Mouse (Mus musculus): ENCODE data around the gene Arid4b. TPM values are rescaled to one million over a fixed set of nuclear protein-coding genes. Genes with fewer than 3 reads are reported as not detected.
"Not testable (repeated sequence)": the region's sequence is repeated elsewhere in the genome, so short reads cannot be mapped to it uniquely, and the experiment has no call there.

Gene Arid4b
- total RNA-seq, 1 experiment, result 26.5 TPM

DNA sequence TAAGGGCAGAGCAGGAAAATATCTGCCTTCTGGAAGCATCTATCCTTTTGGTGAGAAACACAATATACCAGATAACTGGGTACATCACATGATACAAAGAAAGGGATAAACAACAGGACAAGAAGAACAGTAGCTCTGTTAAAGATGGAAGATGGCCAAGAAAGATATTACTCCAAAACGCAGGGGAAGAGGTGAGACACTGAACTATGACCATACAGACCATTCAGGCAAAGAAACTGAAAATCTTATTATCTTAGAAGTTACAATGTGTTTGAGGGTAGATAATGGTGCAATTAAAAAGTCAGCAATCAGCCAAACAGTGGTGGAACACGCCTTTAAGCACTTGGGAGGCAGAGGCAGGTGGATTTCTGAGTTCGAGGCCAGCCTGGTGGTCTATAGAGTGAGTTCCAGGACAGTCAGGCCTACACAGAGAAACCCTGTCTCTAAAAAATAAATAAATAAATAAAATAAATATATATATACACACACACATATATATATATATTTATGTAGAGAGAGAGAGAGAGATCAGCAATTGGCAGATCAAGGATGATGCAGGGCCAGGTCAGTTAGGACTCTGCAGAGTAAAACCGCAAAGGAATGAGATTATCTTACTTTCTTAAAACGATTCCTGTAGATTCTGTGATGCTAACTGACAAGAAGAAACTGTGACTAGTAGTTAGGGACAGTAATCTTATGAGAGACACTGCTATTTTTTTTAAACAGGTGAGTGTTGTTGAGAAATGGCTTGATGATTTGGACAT, 29.5 kb upstream of the Arid4b start:
- Histone ChIP-seq H3K36me3 (ENCODE audit: control insufficient read depth, insufficient read depth, low read length, poor library complexity, severe bottlenecking) (no peaks in the 10 kb centered on the region; the same call in none of the 2 replicates), H3K4me1 (ENCODE audit: control insufficient read depth in 2 of 2, insufficient read depth in 2 of 2, low read length in 2 of 2, poor library complexity in 1 of 2) (0 out of 4 replicates have a peak, but pooled peaks cover 0 to 4% of the 10 kb centered on the region in 2 experiments), H3K27ac (ENCODE audit: insufficient read depth, low read depth, low read length, poor library complexity, severe bottlenecking) (peak overlapping the region; percentile 40; the same call in 1 of the 2 replicates), H3K4me3 (ENCODE audit: insufficient read depth in 1 of 2, low read depth in 1 of 2, low read length in 2 of 2, poor library complexity in 1 of 2, severe bottlenecking in 1 of 2) (no peak overlapping the region), H3K9ac (ENCODE audit: insufficient read depth, low read depth, low read length, poor library complexity, severe bottlenecking) (no peak overlapping the region), H3K9me3 (ENCODE audit: control insufficient read depth, insufficient read depth, low read depth, low read length) (no peaks in the 10 kb centered on the region)
- no peak for TF ChIP-seq MAFK (IDR thresholded peaks at IDR 0.05; ENCODE audit: insufficient read depth, low read depth, low read length)
- no peak for TF ChIP-seq ZC3H11A (IDR thresholded peaks at IDR 0.05; ENCODE audit: borderline replicate concordance, low read depth, low read length)
- no peak for TF ChIP-seq CHD2 (IDR thresholded peaks at IDR 0.05; ENCODE audit: low read depth, low read length)
- no peak for TF ChIP-seq HCFC1 (IDR thresholded peaks at IDR 0.05; ENCODE audit: borderline replicate concordance, insufficient read depth, low read length)
- TF ChIP-seq ZNF384 (IDR thresholded peaks at IDR 0.05; ENCODE audit: low read depth, low read length), result no peak
- no peak for DNase-seq (ENCODE audit: low read depth, low spot score)
- in situ Hi-C loops (cut with MboI; ENCODE audit: low sequenced_read_pairs in 2 of 2, unreplicated experiment in 2 of 2), result no loop called here

DNA sequence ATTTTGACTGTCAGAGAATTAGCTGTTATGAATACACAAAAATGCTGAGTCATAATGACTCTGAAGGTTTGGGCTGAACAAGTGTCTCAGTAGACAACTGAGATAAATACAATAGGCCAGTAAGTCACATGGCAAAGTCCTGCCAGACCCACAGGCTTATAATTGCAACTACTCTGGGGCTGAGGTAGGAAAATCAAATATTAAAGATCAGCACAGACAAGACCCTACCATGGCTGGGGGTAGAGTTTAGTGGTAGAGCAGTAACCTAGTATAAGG, 29.0 kb upstream of the Arid4b start:
- Histone ChIP-seq H3K4me3 (ENCODE audit: insufficient read depth in 1 of 2, low read depth in 1 of 2, low read length in 2 of 2, poor library complexity in 1 of 2, severe bottlenecking in 1 of 2) (no peak overlapping the region), H3K27ac (ENCODE audit: insufficient read depth, low read depth, low read length, poor library complexity, severe bottlenecking) (peak overlapping the region; percentile 40; the same call in 1 of the 2 replicates), H3K36me3 (ENCODE audit: control insufficient read depth, insufficient read depth, low read length, poor library complexity, severe bottlenecking) (no peaks in the 10 kb centered on the region; the same call in 1 of the 2 replicates), H3K9ac (ENCODE audit: insufficient read depth, low read depth, low read length, poor library complexity, severe bottlenecking) (no peak overlapping the region), H3K4me1 (ENCODE audit: control insufficient read depth in 2 of 2, insufficient read depth in 2 of 2, low read length in 2 of 2, poor library complexity in 1 of 2) (0 out of 4 replicates have a peak, but pooled peaks cover 0 to 4% of the 10 kb centered on the region in 2 experiments), H3K9me3 (ENCODE audit: control insufficient read depth, insufficient read depth, low read depth, low read length) (no peaks in the 10 kb centered on the region)
- DNase-seq (ENCODE audit: low read depth, low spot score), result no peak
- in situ Hi-C loops (cut with MboI; ENCODE audit: low sequenced_read_pairs in 2 of 2, unreplicated experiment in 2 of 2), result no loop called here
- TF ChIP-seq MAFK (IDR thresholded peaks at IDR 0.05; ENCODE audit: insufficient read depth, low read depth, low read length) (peak; percentile 95), HCFC1 (IDR thresholded peaks at IDR 0.05; ENCODE audit: borderline replicate concordance, insufficient read depth, low read length) (no peak)

DNA sequence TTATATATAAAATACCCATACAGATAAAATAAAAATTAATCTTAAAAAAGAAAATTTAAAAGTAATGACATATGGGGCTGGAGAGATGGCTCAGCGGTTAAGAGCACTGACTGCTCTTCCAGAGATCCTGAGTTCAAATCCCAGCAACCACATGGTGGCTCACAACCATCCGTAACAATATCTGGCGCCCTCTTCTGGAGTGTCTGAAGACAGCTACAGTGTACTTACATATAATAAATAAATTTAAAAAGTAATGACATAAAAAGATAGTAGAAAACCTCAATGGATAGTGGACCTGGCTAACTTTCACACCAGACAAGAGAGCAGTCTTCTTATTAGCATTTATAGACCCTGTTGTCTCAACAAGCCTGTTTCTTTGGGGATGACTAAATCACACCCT, 27.7 kb upstream of the Arid4b start:
- DNase-seq (ENCODE audit: low read depth, low spot score); in situ Hi-C loops (cut with MboI; ENCODE audit: low sequenced_read_pairs in 2 of 2, unreplicated experiment in 2 of 2): not testable (repeated sequence)

DNA sequence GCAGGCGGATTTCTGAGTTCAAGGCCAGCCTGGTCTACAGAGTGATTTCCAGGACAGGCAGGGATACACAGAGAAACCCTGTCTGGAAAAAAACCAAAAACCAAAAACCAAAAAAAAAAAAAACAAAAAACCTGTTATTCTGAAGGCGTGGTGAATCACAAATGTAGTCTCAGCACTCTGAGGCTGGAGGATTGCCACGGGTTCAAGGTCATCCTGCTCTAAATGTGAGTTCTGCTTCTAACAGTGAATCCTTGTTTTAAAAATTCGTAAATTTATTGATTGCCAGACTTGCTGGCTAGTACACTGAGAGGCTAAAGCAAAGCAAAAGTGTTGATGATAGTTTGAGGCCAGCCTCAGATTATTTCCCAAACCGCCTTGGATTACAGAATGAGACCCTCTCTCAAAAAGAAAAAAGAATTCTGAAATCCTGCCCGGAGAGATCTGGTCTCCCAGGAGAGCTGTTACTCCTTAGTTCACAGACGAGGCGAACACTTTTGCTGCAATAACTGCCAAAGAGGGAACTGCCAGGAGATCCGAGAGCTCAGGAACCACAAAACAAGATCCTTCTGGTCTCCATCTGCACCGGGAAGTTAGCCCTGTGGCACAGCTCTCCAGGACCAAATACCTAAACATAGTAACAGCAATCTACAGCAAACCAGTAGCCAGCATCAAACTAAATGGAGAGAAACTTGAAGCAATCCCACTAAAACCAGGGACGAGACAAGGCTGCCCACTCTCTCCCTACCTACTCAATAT, 27.0 kb upstream of the Arid4b start:
- H3K27ac ChIP-seq (ENCODE audit: insufficient read depth, low read depth, low read length, poor library complexity, severe bottlenecking), result no peak overlapping the region; the same call in 1 of the 2 replicates
- peak overlapping the region; percentile 57; the same call in 1 of the 2 replicates for H3K9ac ChIP-seq (ENCODE audit: insufficient read depth, low read depth, low read length, poor library complexity, severe bottlenecking)
- in situ Hi-C loops (cut with MboI; ENCODE audit: low sequenced_read_pairs in 2 of 2, unreplicated experiment in 2 of 2), result no loop called here
- H3K4me1 ChIP-seq (ENCODE audit: control insufficient read depth in 2 of 2, insufficient read depth in 2 of 2, low read length in 2 of 2, poor library complexity in 1 of 2), result peaks cover 3 to 5% of the 10 kb centered on the region in 2 experiments; a peak in 2 of 4 replicates
- DNase-seq (ENCODE audit: low read depth, low spot score), result no peak
- no peaks in the 10 kb centered on the region for H3K9me3 ChIP-seq (ENCODE audit: control insufficient read depth, insufficient read depth, low read depth, low read length)
- no peak overlapping the region for H3K4me3 ChIP-seq (ENCODE audit: insufficient read depth in 1 of 2, low read depth in 1 of 2, low read length in 2 of 2, poor library complexity in 1 of 2, severe bottlenecking in 1 of 2)
- TF ChIP-seq CHD2 (IDR thresholded peaks at IDR 0.05; ENCODE audit: low read depth, low read length) (no peak), ZC3H11A (IDR thresholded peaks at IDR 0.05; ENCODE audit: borderline replicate concordance, low read depth, low read length) (no peak), ZNF384 (IDR thresholded peaks at IDR 0.05; ENCODE audit: low read depth, low read length) (no peak), HCFC1 (IDR thresholded peaks at IDR 0.05; ENCODE audit: borderline replicate concordance, insufficient read depth, low read length) (no peak), MAFK (IDR thresholded peaks at IDR 0.05; ENCODE audit: insufficient read depth, low read depth, low read length) (no peak)
- H3K36me3 ChIP-seq (ENCODE audit: control insufficient read depth, insufficient read depth, low read length, poor library complexity, severe bottlenecking), result no peaks in the 10 kb centered on the region

More for the DNA sequence above, 27.7 kb upstream of the Arid4b start:
- not testable (repeated sequence) for H3K9me3 ChIP-seq (ENCODE audit: control insufficient read depth, insufficient read depth, low read depth, low read length); H3K9ac ChIP-seq (ENCODE audit: insufficient read depth, low read depth, low read length, poor library complexity, severe bottlenecking); H3K36me3 ChIP-seq (ENCODE audit: control insufficient read depth, insufficient read depth, low read length, poor library complexity, severe bottlenecking); H3K4me3 ChIP-seq (ENCODE audit: insufficient read depth in 1 of 2, low read depth in 1 of 2, low read length in 2 of 2, poor library complexity in 1 of 2, severe bottlenecking in 1 of 2); H3K4me1 ChIP-seq (ENCODE audit: control insufficient read depth in 2 of 2, insufficient read depth in 2 of 2, low read length in 2 of 2, poor library complexity in 1 of 2); H3K27ac ChIP-seq (ENCODE audit: insufficient read depth, low read depth, low read length, poor library complexity, severe bottlenecking)

All from ES-E14 (cell line).